Mouse (Mus musculus) testis, adult 2 months (tissue): ENCODE measurements around the gene Hils1.

Experiments
- CTCF ChIP-seq: fragments of 200-500 bp; IDR thresholded peaks from 2 replicates; pipeline ENCODE4 v1.5.1; 2012; ENCODE audit warnings: low read depth, mild to moderate bottlenecking, inconsistent platforms, low read length, moderate library complexity; ENCODE audit not compliant: control insufficient read depth, insufficient read depth, insufficient replicate concordance
- POLR2A ChIP-seq: fragments of 200-500 bp; IDR thresholded peaks from 2 replicates; pipeline ENCODE4 v1.6.1; 2012; ENCODE audit warnings: low read depth, mild to moderate bottlenecking, inconsistent platforms, low read length, moderate library complexity; ENCODE audit not compliant: control insufficient read depth

GRCm38 (mm10) chr11:94994947-94995772 lies 27.8 kb downstream of the Hils1 start:
- TF ChIP-seq CTCF (no peak), POLR2A (no peak)
